Mouse (Mus musculus): ENCODE data around the gene Spon1.

The Spon1 gene

GRCm38 (mm10) chr7:113841521-113841920, 75.7 kb downstream of the Spon1 start:
- DNase-seq (ENCODE audit: low read depth, low spot score), result no peak

GRCm38 (mm10) chr7:113843150-113843549, 77.4 kb downstream of the Spon1 start:
- no peak for DNase-seq (ENCODE audit: low read depth, low spot score)

GRCm38 (mm10) chr7:113845191-113845590, 79.4 kb downstream of the Spon1 start:
- peak; percentile 69 for DNase-seq (ENCODE audit: low read depth, low spot score)

GRCm38 (mm10) chr7:113846553-113846952, 80.8 kb downstream of the Spon1 start:
- DNase-seq (ENCODE audit: low read depth, low spot score), result peak; percentile 57

- DNase-seq (ENCODE audit: low read depth, low spot score), result no peak
These were observed 81.4 kb downstream of the Spon1 start for GRCm38 (mm10) chr7:113847041-113847819.

- DNase-seq (ENCODE audit: low read depth, low spot score), result no peak
These were observed 84.6 kb downstream of the Spon1 start for GRCm38 (mm10) chr7:113850389-113850788.

GRCm38 (mm10) chr7:113855396-113855795, 89.6 kb downstream of the Spon1 start:
- DNase-seq (ENCODE audit: low read depth, low spot score), result peak; percentile 61

- no peak for DNase-seq (ENCODE audit: low read depth, low spot score)
These were observed 90.3 kb downstream of the Spon1 start for GRCm38 (mm10) chr7:113856067-113856466.

GRCm38 (mm10) chr7:113859480-113859881, 93.7 kb downstream of the Spon1 start:
- DNase-seq (ENCODE audit: low read depth, low spot score), result peak; percentile 68

- no peak for DNase-seq (ENCODE audit: low read depth, low spot score)
These were observed 96.2 kb downstream of the Spon1 start for GRCm38 (mm10) chr7:113861964-113862363.

GRCm38 (mm10) chr7:113872846-113873245, 107.0 kb downstream of the Spon1 start:
- no peak for DNase-seq (ENCODE audit: low read depth, low spot score)

- no peak for DNase-seq (ENCODE audit: low read depth, low spot score)
These were observed 111.7 kb downstream of the Spon1 start for GRCm38 (mm10) chr7:113877451-113877850.

GRCm38 (mm10) chr7:113877926-113878325, 112.1 kb downstream of the Spon1 start:
- DNase-seq (ENCODE audit: low read depth, low spot score), result no peak

- no peak for DNase-seq (ENCODE audit: low read depth, low spot score)
These were observed 113.3 kb downstream of the Spon1 start for GRCm38 (mm10) chr7:113879085-113879501.

- no peak for DNase-seq (ENCODE audit: low read depth, low spot score)
These were observed 114.2 kb downstream of the Spon1 start for GRCm38 (mm10) chr7:113880021-113880420.

- no peak for DNase-seq (ENCODE audit: low read depth, low spot score)
These were observed 125.0 kb downstream of the Spon1 start for GRCm38 (mm10) chr7:113890782-113891181.

GRCm38 (mm10) chr7:113891491-113891890, 125.7 kb downstream of the Spon1 start:
- DNase-seq (ENCODE audit: low read depth, low spot score), result no peak

GRCm38 (mm10) chr7:113893944-113894662, 128.3 kb downstream of the Spon1 start:
- no peak for DNase-seq (ENCODE audit: low read depth, low spot score)

GRCm38 (mm10) chr7:113895266-113895665, 129.5 kb downstream of the Spon1 start:
- DNase-seq (ENCODE audit: low read depth, low spot score), result no peak

GRCm38 (mm10) chr7:113898388-113898787, 132.6 kb downstream of the Spon1 start:
- no peak for DNase-seq (ENCODE audit: low read depth, low spot score)

GRCm38 (mm10) chr7:113901511-113901910, 135.7 kb downstream of the Spon1 start:
- DNase-seq (ENCODE audit: low read depth, low spot score), result no peak

GRCm38 (mm10) chr7:113901941-113902515, 136.2 kb downstream of the Spon1 start:
- peak; percentile 41 for DNase-seq (ENCODE audit: low read depth, low spot score)

Data from brain, adult 2 months (tissue).